Mouse (Mus musculus) testis, adult 2 months (tissue): ENCODE data around the gene Samd7. TPM values are rescaled to one million over a fixed set of nuclear protein-coding genes. Genes with fewer than 3 reads are reported as not detected.

Experiments used
- H3K27ac ChIP-seq: fragments of 200-500 bp; 2 replicates; pipeline ENCODE4 v1.5.1; 2012; ENCODE audit warnings: low read depth, low read length; ENCODE audit not compliant: control insufficient read depth, insufficient read depth
- H3K27me3 ChIP-seq: fragments of 200-500 bp; 2 replicates; pipeline ENCODE4 v1.6.1; 2012; ENCODE audit warnings: mild to moderate bottlenecking, low read length, moderate library complexity; ENCODE audit not compliant: control insufficient read depth, insufficient read depth
- H3K36me3 ChIP-seq: fragments of 200-500 bp; 2 replicates; pipeline ENCODE4 v1.6.1; 2012; ENCODE audit warnings: mild to moderate bottlenecking, low read length; ENCODE audit not compliant: control insufficient read depth, insufficient read depth
- H3K4me1 ChIP-seq: fragments of 200-500 bp; 2 replicates; pipeline ENCODE4 v1.6.1; 2012; ENCODE audit warnings: low read length; ENCODE audit not compliant: control insufficient read depth, insufficient read depth
- H3K4me3 ChIP-seq: fragments of 200-500 bp; 2 replicates; pipeline ENCODE4 v1.5.1; 2012; ENCODE audit warnings: low read depth, mild to moderate bottlenecking, low read length, moderate library complexity, mixed read lengths; ENCODE audit not compliant: control insufficient read depth
- CTCF ChIP-seq: fragments of 200-500 bp; IDR thresholded peaks from 2 replicates; pipeline ENCODE4 v1.5.1; 2012; ENCODE audit warnings: low read depth, mild to moderate bottlenecking, inconsistent platforms, low read length, moderate library complexity; ENCODE audit not compliant: control insufficient read depth, insufficient read depth, insufficient replicate concordance
- POLR2A ChIP-seq: fragments of 200-500 bp; IDR thresholded peaks from 2 replicates; pipeline ENCODE4 v1.6.1; 2012; ENCODE audit warnings: low read depth, mild to moderate bottlenecking, inconsistent platforms, low read length, moderate library complexity; ENCODE audit not compliant: control insufficient read depth
- polyA plus RNA-seq: library from polyadenylated mRNA; depleted of rRNA; stranded (reverse); fragments of >200 nt; gene quantifications from 2 replicates; pipeline ENCODE4 v1.2.3, GENCODE M21; 2012

Gene Samd7
- polyA plus RNA-seq, 1 experiment, result 3.0 TPM

- Histone ChIP-seq H3K27me3 (no peaks in the 10 kb centered on the region), H3K27ac (no peak overlapping the region), H3K36me3 (no peaks in the 10 kb centered on the region), H3K4me3 (no peak overlapping the region), H3K4me1 (no peaks in the 10 kb centered on the region)
- TF ChIP-seq POLR2A (no peak), CTCF (no peak)
These were observed 32.8 kb upstream of the Samd7 start for GRCm38 (mm10) chr3:30713334-30713733.

GRCm38 (mm10) chr3:30718649-30719048 lies 27.4 kb upstream of the Samd7 start:
- no peak overlapping the region for H3K4me3 ChIP-seq

GRCm38 (mm10) chr3:30722036-30722435 lies 24.1 kb upstream of the Samd7 start:
- H3K27me3 ChIP-seq, result no peaks in the 10 kb centered on the region
- no peaks in the 10 kb centered on the region for H3K4me1 ChIP-seq
- no peak overlapping the region for H3K27ac ChIP-seq
- no peak for TF ChIP-seq CTCF
- TF ChIP-seq POLR2A, result no peak
- H3K36me3 ChIP-seq, result no peaks in the 10 kb centered on the region
- no peak overlapping the region for H3K4me3 ChIP-seq

More at GRCm38 (mm10) chr3:30718649-30719048, 27.4 kb upstream of the Samd7 start:
- TF ChIP-seq POLR2A, result no peak
- TF ChIP-seq CTCF, result no peak
- H3K36me3 ChIP-seq, result no peaks in the 10 kb centered on the region
- H3K27me3 ChIP-seq, result no peaks in the 10 kb centered on the region
- H3K4me1 ChIP-seq, result no peaks in the 10 kb centered on the region
- H3K27ac ChIP-seq, result no peak overlapping the region

GRCm38 (mm10) chr3:30722461-30722860 lies 23.6 kb upstream of the Samd7 start:
- Histone ChIP-seq H3K27ac (no peak overlapping the region), H3K4me1 (no peaks in the 10 kb centered on the region), H3K27me3 (no peaks in the 10 kb centered on the region), H3K4me3 (no peak overlapping the region), H3K36me3 (no peaks in the 10 kb centered on the region)
- TF ChIP-seq POLR2A (no peak), CTCF (no peak)

GRCm38 (mm10) chr3:30723179-30723578 lies 22.9 kb upstream of the Samd7 start:
- Histone ChIP-seq H3K27me3 (no peaks in the 10 kb centered on the region), H3K36me3 (no peaks in the 10 kb centered on the region), H3K27ac (no peak overlapping the region), H3K4me1 (no peaks in the 10 kb centered on the region), H3K4me3 (no peak overlapping the region)
- TF ChIP-seq CTCF (no peak), POLR2A (no peak)

GRCm38 (mm10) chr3:30724105-30724824 lies 21.8 kb upstream of the Samd7 start:
- H3K4me1 ChIP-seq, result no peaks in the 10 kb centered on the region
- H3K27ac ChIP-seq, result no peak overlapping the region
- no peaks in the 10 kb centered on the region for H3K27me3 ChIP-seq
- TF ChIP-seq CTCF (no peak), POLR2A (no peak)
- no peak overlapping the region for H3K4me3 ChIP-seq
- H3K36me3 ChIP-seq, result no peaks in the 10 kb centered on the region

- Histone ChIP-seq H3K4me3 (no peak overlapping the region), H3K27ac (no peak overlapping the region), H3K4me1 (no peaks in the 10 kb centered on the region), H3K36me3 (no peaks in the 10 kb centered on the region), H3K27me3 (no peaks in the 10 kb centered on the region)
- TF ChIP-seq CTCF, result no peak
- no peak for TF ChIP-seq POLR2A
These were observed 21.1 kb upstream of the Samd7 start for GRCm38 (mm10) chr3:30724848-30725465.
